In the genomic region with DNA sequence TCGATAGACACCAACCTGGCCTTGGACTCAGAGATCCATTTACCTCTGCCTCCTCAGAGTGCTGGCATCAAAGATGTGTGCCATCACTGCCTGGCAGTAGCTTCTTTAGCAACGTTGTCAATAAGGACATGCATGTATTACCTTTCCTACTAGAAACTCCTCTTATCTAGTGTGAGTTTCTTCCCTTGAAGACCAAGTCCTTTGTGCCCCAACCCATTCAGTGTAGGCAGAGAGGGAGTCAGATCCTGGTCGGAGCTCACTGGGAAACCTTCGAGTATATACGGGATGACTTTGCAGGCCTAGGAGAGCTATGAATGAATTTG, we compare ENCODE assay signal across 8 mouse cellular contexts. TPM values are rescaled to one million over a fixed set of nuclear protein-coding genes. Genes with fewer than 3 reads are reported as not detected.
DNase-seq lines count a peak whose midpoint lies in the region; ATAC-seq and TF ChIP-seq lines count a peak whose summit lies in the region.
"Had no signal": no experiment of that assay in that cellular context is flagged by ENCODE, and none has a peak within 500 bp of the region (broad histone marks: within the 10 kb centered on the region; RNA-seq: fewer than 3 reads in every experiment).

No protein-coding gene starts in this region.

- H3K4me2 ChIP-seq in lung, embryonic 14.5 days = peak overlapping the region; percentile 90
- peak overlapping the region; percentile 68 for H3K4me2 ChIP-seq in embryonic facial prominence, embryonic 15.5 days (replicated peaks)
- H3K4me2 ChIP-seq in limb, embryonic 12.5 days = peak overlapping the region; percentile 91
- peak overlapping the region; percentile 85 for H3K4me2 ChIP-seq in stomach, embryonic 14.5 days (replicated peaks; ENCODE audit: low read depth, low read length)

- no peaks in the 10 kb centered on the region for H3K9me3 ChIP-seq in lung, embryonic 14.5 days (ENCODE audit: low read depth, low read length)
- H3K9me3 ChIP-seq in embryonic facial prominence, embryonic 15.5 days (replicated peaks) = no peaks in the 10 kb centered on the region
- H3K9me3 ChIP-seq in limb, embryonic 12.5 days = no peaks in the 10 kb centered on the region
- no peaks in the 10 kb centered on the region for H3K9me3 ChIP-seq in stomach, embryonic 14.5 days (ENCODE audit: control insufficient read depth, low read depth, low read length)

- peak overlapping the region; percentile 95 for H3K9ac ChIP-seq in lung, embryonic 14.5 days
- H3K9ac ChIP-seq in embryonic facial prominence, embryonic 15.5 days = 0 out of 2 replicates have a peak overlapping the region, but pooled peaks have one; percentile 2
- H3K9ac ChIP-seq in limb, embryonic 12.5 days (replicated peaks) = peak overlapping the region; percentile 97
- H3K9ac ChIP-seq in stomach, embryonic 14.5 days (replicated peaks; ENCODE audit: low read depth, low read length) = 0 out of 2 replicates have a peak overlapping the region, but pooled peaks have one; percentile 14

- H3K36me3 ChIP-seq in lung, embryonic 14.5 days (ENCODE audit: insufficient read depth) = peaks cover 46% of the 10 kb centered on the region
- peaks cover 44% of the 10 kb centered on the region for H3K36me3 ChIP-seq in embryonic facial prominence, embryonic 15.5 days
- peaks cover 48% of the 10 kb centered on the region for H3K36me3 ChIP-seq in limb, embryonic 12.5 days
- H3K36me3 ChIP-seq in stomach, embryonic 14.5 days (ENCODE audit: control insufficient read depth, insufficient read depth, low read length) = peaks cover 40% of the 10 kb centered on the region

- whole genome bisulfite sequencing in lung, embryonic 14.5 days = 31% methylated on average over 5 of the region's 5 CpGs
- 35% methylated on average over 5 of the region's 5 CpGs for WGBS in embryonic facial prominence, embryonic 15.5 days
- WGBS in limb, embryonic 12.5 days = 52% methylated on average over 5 of the region's 5 CpGs
- 45% methylated on average over 5 of the region's 5 CpGs for WGBS in stomach, embryonic 14.5 days

- DNase-seq in lung, embryonic 14.5 days = no peak
- no peak for DNase-seq in lung, postnatal 14 days
- DNase-seq in ovary, postnatal 10 days (ENCODE audit: low spot score) = no peak
- DNase-seq in layer of hippocampus, adult 9-11 months = no peak
- DNase-seq: adrenal gland, postnatal 25 days had no signal

- H3K4me3 ChIP-seq in lung, embryonic 14.5 days (ENCODE audit: low read depth, low read length) = peak overlapping the region; percentile 97
- H3K4me3 ChIP-seq in embryonic facial prominence, embryonic 15.5 days (replicated peaks) = peak overlapping the region; percentile 97
- peak overlapping the region; percentile 98 for H3K4me3 ChIP-seq in limb, embryonic 12.5 days (replicated peaks)
- H3K4me3 ChIP-seq in stomach, embryonic 14.5 days (ENCODE audit: low read depth, low read length) = peak overlapping the region; percentile 95

- H3K27me3 ChIP-seq in lung, embryonic 14.5 days (ENCODE audit: insufficient read depth, low read length) = no peaks in the 10 kb centered on the region
- H3K27me3 ChIP-seq in embryonic facial prominence, embryonic 15.5 days = no peaks in the 10 kb centered on the region
- no peaks in the 10 kb centered on the region for H3K27me3 ChIP-seq in limb, embryonic 12.5 days
- no peaks in the 10 kb centered on the region for H3K27me3 ChIP-seq in stomach, embryonic 14.5 days (ENCODE audit: control insufficient read depth, insufficient read depth, low read length)

- no peak for ATAC-seq in lung, embryonic 14.5 days (ENCODE audit: insufficient read depth)
- no peak for ATAC-seq in embryonic facial prominence, embryonic 15.5 days (ENCODE audit: insufficient number of reproducible peaks, low FRiP score, low TSS enrichment, low read depth)
- ATAC-seq in limb, embryonic 12.5 days (ENCODE audit: insufficient number of reproducible peaks, insufficient read depth, low FRiP score, low TSS enrichment, low read depth) = no peak
- no peak for ATAC-seq in stomach, embryonic 14.5 days (ENCODE audit: insufficient number of reproducible peaks, insufficient read depth, low FRiP score, low read depth)

- peak overlapping the region; percentile 96; the same call in 1 of the 2 replicates for H3K27ac ChIP-seq in lung, embryonic 14.5 days (ENCODE audit: low read depth)
- H3K27ac ChIP-seq in embryonic facial prominence, embryonic 15.5 days (replicated peaks) = peak overlapping the region; percentile 22; the same call in 1 of the 2 replicates
- H3K27ac ChIP-seq in limb, embryonic 12.5 days = 0 out of 2 replicates have a peak overlapping the region, but pooled peaks have one; percentile 3
- no peak overlapping the region for H3K27ac ChIP-seq in stomach, embryonic 14.5 days (ENCODE audit: low read length)

- H3K4me1 ChIP-seq in lung, embryonic 14.5 days (ENCODE audit: insufficient read depth) = 0 out of 2 replicates have a peak, but pooled peaks cover 11% of the 10 kb centered on the region
- peaks cover 32% of the 10 kb centered on the region for H3K4me1 ChIP-seq in embryonic facial prominence, embryonic 15.5 days
- H3K4me1 ChIP-seq in limb, embryonic 12.5 days (replicated peaks) = peaks cover 23% of the 10 kb centered on the region
- peaks cover 20% of the 10 kb centered on the region for H3K4me1 ChIP-seq in stomach, embryonic 14.5 days (ENCODE audit: control insufficient read depth, insufficient read depth, low read length)

- no peak for TF ChIP-seq CTCF in lung, embryonic 14.5 days (IDR thresholded peaks at IDR 0.05; ENCODE audit: low read depth)

RNA-seq across cellular contexts. Expression of gene P4hb, which starts 1.2 kb away (rescaled TPM):
- polyA plus RNA-seq in lung, embryonic 14.5 days (2014; fragmentation: Nextera tagmentation; extraction: Ambion mirVana) = 872 and 897 TPM in 2 replicates
- 831 and 838 TPM in 2 replicates for polyA plus RNA-seq in embryonic facial prominence, embryonic 15.5 days (2015; fragmentation: Nextera tagmentation; extraction: Ambion mirVana)
- 620 and 631 TPM in 2 replicates for polyA plus RNA-seq in limb, embryonic 12.5 days (2016; fragmentation: Nextera tagmentation; extraction: Ambion mirVana)
- 768 and 850 TPM in 2 replicates for polyA plus RNA-seq in stomach, embryonic 14.5 days (2014; fragmentation: Nextera tagmentation; extraction: Ambion mirVana)

RNA-seq across cellular contexts. Expression of gene Arhgdia, which starts 7.2 kb away (rescaled TPM):
- polyA plus RNA-seq in lung, embryonic 14.5 days (2014; fragmentation: Nextera tagmentation; extraction: Ambion mirVana) = 717 and 734 TPM in 2 replicates
- 593 and 594 TPM in 2 replicates for polyA plus RNA-seq in embryonic facial prominence, embryonic 15.5 days (2015; fragmentation: Nextera tagmentation; extraction: Ambion mirVana)
- 484 and 518 TPM in 2 replicates for polyA plus RNA-seq in limb, embryonic 12.5 days (2016; fragmentation: Nextera tagmentation; extraction: Ambion mirVana)
- 575 and 578 TPM in 2 replicates for polyA plus RNA-seq in stomach, embryonic 14.5 days (2014; fragmentation: Nextera tagmentation; extraction: Ambion mirVana)

RNA-seq across cellular contexts. Expression of gene Ppp1r27, which starts 23.3 kb away (rescaled TPM):
- not detected in 2 replicates for polyA plus RNA-seq in lung, embryonic 14.5 days (2014; fragmentation: Nextera tagmentation; extraction: Ambion mirVana)
- 1.8 and 2.3 TPM in 2 replicates for polyA plus RNA-seq in embryonic facial prominence, embryonic 15.5 days (2015; fragmentation: Nextera tagmentation; extraction: Ambion mirVana)
- not detected in 2 replicates for polyA plus RNA-seq in limb, embryonic 12.5 days (2016; fragmentation: Nextera tagmentation; extraction: Ambion mirVana)
- polyA plus RNA-seq in stomach, embryonic 14.5 days (2014; fragmentation: Nextera tagmentation; extraction: Ambion mirVana) = not detected in 2 replicates

RNA-seq across cellular contexts. Expression of gene Alyref, which starts 23.9 kb away (rescaled TPM):
- 617 and 627 TPM in 2 replicates for polyA plus RNA-seq in lung, embryonic 14.5 days (2014; fragmentation: Nextera tagmentation; extraction: Ambion mirVana)
- 420 and 426 TPM in 2 replicates for polyA plus RNA-seq in embryonic facial prominence, embryonic 15.5 days (2015; fragmentation: Nextera tagmentation; extraction: Ambion mirVana)
- polyA plus RNA-seq in limb, embryonic 12.5 days (2016; fragmentation: Nextera tagmentation; extraction: Ambion mirVana) = 671 and 778 TPM in 2 replicates
- 314 and 411 TPM in 2 replicates for polyA plus RNA-seq in stomach, embryonic 14.5 days (2014; fragmentation: Nextera tagmentation; extraction: Ambion mirVana)

RNA-seq across cellular contexts. Expression of gene Anapc11, which starts 24.0 kb away (rescaled TPM):
- 229 and 237 TPM in 2 replicates for polyA plus RNA-seq in lung, embryonic 14.5 days (2014; fragmentation: Nextera tagmentation; extraction: Ambion mirVana)
- 219 and 224 TPM in 2 replicates for polyA plus RNA-seq in embryonic facial prominence, embryonic 15.5 days (2015; fragmentation: Nextera tagmentation; extraction: Ambion mirVana)
- polyA plus RNA-seq in limb, embryonic 12.5 days (2016; fragmentation: Nextera tagmentation; extraction: Ambion mirVana) = 202 and 203 TPM in 2 replicates
- 234 and 267 TPM in 2 replicates for polyA plus RNA-seq in stomach, embryonic 14.5 days (2014; fragmentation: Nextera tagmentation; extraction: Ambion mirVana)

Comparison
In these comparisons a context has a peak if more than half of its experiments do, and no peak if none do; other contexts are left out.
1. H3K9ac ChIP-seq: peak in every context shown above with its lines; median percentile 97 in limb, embryonic 12.5 days; 95 in lung, embryonic 14.5 days; 14 in stomach, embryonic 14.5 days; 2 in embryonic facial prominence, embryonic 15.5 days.